Mouse (Mus musculus): ENCODE results near the gene Abcb1a. TPM values are rescaled to one million over a fixed set of nuclear protein-coding genes. Genes with fewer than 3 reads are reported as not detected.
"Not testable (repeated sequence)": the region's sequence is repeated elsewhere in the genome, so short reads cannot be mapped to it uniquely, and the experiment has no call there.

The Abcb1a gene
- total and polyA plus RNA-seq, 3 experiments, result not detected

DNA sequence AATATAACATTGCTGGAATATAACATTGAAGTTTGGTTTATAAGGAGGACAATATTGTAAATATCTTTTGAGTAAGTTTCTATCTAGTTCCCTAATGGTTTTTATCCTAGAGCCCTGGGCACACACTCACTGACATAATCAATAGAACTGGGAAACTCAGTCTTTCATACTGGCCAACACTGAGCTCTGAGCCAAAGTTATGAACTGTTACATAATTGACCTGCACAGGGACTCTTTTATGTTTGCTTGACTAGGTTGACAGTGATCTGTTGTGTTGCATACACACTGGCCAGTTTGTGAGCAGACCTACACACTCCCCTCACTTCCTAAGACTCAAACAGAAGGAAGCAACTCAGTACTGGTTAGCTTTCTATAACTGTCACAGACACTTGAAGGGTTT lies 56.2 kb downstream of the Abcb1a start:
- DNase-seq (ENCODE audit: low spot score) (no peak), ATAC-seq (ENCODE audit: extremely low read depth, insufficient number of reproducible peaks, low FRiP score, poor library complexity, severe bottlenecking) (no peak)
- Histone ChIP-seq H3K4me1 (ENCODE audit: insufficient read depth, low read depth, low read length) (no peaks in the 10 kb centered on the region), H3K36me3 (replicated peaks) (no peaks in the 10 kb centered on the region), H3K4me3 (ENCODE audit: low read depth, low read length) (no peak overlapping the region), H3K9me3 (replicated peaks) (no peaks in the 10 kb centered on the region), H3K27me3 (ENCODE audit: insufficient read depth, low read length) (no peaks in the 10 kb centered on the region)
- TF ChIP-seq POLR2AphosphoS5 (IDR thresholded peaks at IDR 0.05; ENCODE audit: insufficient replicate concordance, low read depth, low read length), result no peak
- TF ChIP-seq GATA1 (IDR thresholded peaks at IDR 0.05; ENCODE audit: borderline replicate concordance, low read length), result no peak
- no peak for TF ChIP-seq TAL1 (conservative IDR thresholded peaks at IDR 0.05; ENCODE audit: low read depth, low read length)
- no peak for TF ChIP-seq GATA2 (IDR thresholded peaks at IDR 0.05; ENCODE audit: borderline replicate concordance, low read depth, low read length)
- no peak for TF ChIP-seq CTCF (IDR thresholded peaks at IDR 0.05; ENCODE audit: low read depth, low read length)

- H3K4me1 ChIP-seq (ENCODE audit: insufficient read depth, low read depth, low read length), result no peaks in the 10 kb centered on the region
- no peak overlapping the region for H3K4me3 ChIP-seq (ENCODE audit: low read depth, low read length)
- H3K9me3 ChIP-seq (replicated peaks), result no peaks in the 10 kb centered on the region
- H3K36me3 ChIP-seq (replicated peaks), result no peaks in the 10 kb centered on the region
- DNase-seq (ENCODE audit: low spot score), result no peak
- H3K27me3 ChIP-seq (ENCODE audit: insufficient read depth, low read length), result no peaks in the 10 kb centered on the region
- TF ChIP-seq GATA1 (IDR thresholded peaks at IDR 0.05; ENCODE audit: borderline replicate concordance, low read length) (no peak), CTCF (IDR thresholded peaks at IDR 0.05; ENCODE audit: low read depth, low read length) (no peak), TAL1 (conservative IDR thresholded peaks at IDR 0.05; ENCODE audit: low read depth, low read length) (no peak), POLR2AphosphoS5 (IDR thresholded peaks at IDR 0.05; ENCODE audit: insufficient replicate concordance, low read depth, low read length) (no peak), GATA2 (IDR thresholded peaks at IDR 0.05; ENCODE audit: borderline replicate concordance, low read depth, low read length) (no peak)
- no peak for ATAC-seq (ENCODE audit: extremely low read depth, insufficient number of reproducible peaks, low FRiP score, poor library complexity, severe bottlenecking)
These were observed 59.7 kb downstream of the Abcb1a start for GRCm38 (mm10) chr5:8719556-8719955.

DNA sequence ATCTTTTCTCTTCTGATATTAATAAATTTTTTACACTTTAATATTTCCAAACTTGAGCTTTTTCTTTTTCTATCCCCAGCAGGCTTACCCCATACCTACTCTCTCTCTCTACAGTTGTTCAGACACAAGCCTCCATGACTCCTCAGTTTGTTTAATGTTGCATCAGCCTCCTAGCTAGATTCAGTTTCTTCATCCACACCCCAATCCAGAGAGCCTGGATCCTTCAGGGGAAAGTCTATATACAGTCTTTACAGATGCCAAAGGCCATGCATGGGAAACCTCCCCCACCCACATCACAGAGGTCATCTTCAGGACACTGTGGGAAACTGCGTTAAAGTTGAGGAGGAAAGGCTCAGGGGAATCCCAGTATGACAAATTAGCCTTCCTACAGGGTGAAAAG lies 62.3 kb downstream of the Abcb1a start:
- H3K27me3 ChIP-seq (ENCODE audit: insufficient read depth, low read length), result no peaks in the 10 kb centered on the region
- no peak overlapping the region for H3K4me3 ChIP-seq (ENCODE audit: low read depth, low read length)
- no peak for DNase-seq (ENCODE audit: low spot score)
- TF ChIP-seq GATA2 (IDR thresholded peaks at IDR 0.05; ENCODE audit: borderline replicate concordance, low read depth, low read length) (no peak), POLR2AphosphoS5 (IDR thresholded peaks at IDR 0.05; ENCODE audit: insufficient replicate concordance, low read depth, low read length) (no peak), TAL1 (conservative IDR thresholded peaks at IDR 0.05; ENCODE audit: low read depth, low read length) (no peak), CTCF (IDR thresholded peaks at IDR 0.05; ENCODE audit: low read depth, low read length) (no peak)
- no peaks in the 10 kb centered on the region for H3K4me1 ChIP-seq (ENCODE audit: insufficient read depth, low read depth, low read length)
- ATAC-seq (ENCODE audit: extremely low read depth, insufficient number of reproducible peaks, low FRiP score, poor library complexity, severe bottlenecking), result no peak
- H3K36me3 ChIP-seq (replicated peaks), result no peaks in the 10 kb centered on the region
- H3K9me3 ChIP-seq (replicated peaks), result no peaks in the 10 kb centered on the region

DNA sequence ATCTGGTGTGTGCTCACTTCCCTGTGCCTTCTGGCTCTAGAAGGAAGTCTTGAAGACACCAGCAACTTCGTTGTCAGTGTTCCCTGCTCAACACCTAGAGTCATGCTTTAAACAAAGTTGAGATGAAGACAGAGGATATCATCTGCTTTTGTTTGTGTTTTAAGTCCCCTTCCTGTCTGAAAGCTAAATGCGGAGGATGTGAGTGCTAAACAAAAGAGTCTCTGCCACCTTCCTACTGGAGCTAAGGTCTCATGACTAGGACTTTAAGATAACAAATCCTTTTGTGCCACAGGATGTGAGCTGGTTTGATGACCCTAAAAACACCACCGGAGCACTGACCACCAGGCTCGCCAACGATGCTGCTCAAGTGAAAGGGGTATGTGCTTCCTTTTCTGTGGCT lies 63.0 kb downstream of the Abcb1a start:
- Histone ChIP-seq H3K9me3 (replicated peaks) (no peaks in the 10 kb centered on the region), H3K36me3 (replicated peaks) (no peaks in the 10 kb centered on the region), H3K27me3 (ENCODE audit: insufficient read depth, low read length) (no peaks in the 10 kb centered on the region), H3K4me1 (ENCODE audit: insufficient read depth, low read depth, low read length) (no peaks in the 10 kb centered on the region), H3K4me3 (ENCODE audit: low read depth, low read length) (no peak overlapping the region)
- DNase-seq (ENCODE audit: low spot score) (no peak), ATAC-seq (ENCODE audit: extremely low read depth, insufficient number of reproducible peaks, low FRiP score, poor library complexity, severe bottlenecking) (no peak)
- TF ChIP-seq POLR2AphosphoS5 (IDR thresholded peaks at IDR 0.05; ENCODE audit: insufficient replicate concordance, low read depth, low read length), result no peak
- no peak for TF ChIP-seq CTCF (IDR thresholded peaks at IDR 0.05; ENCODE audit: low read depth, low read length)
- no peak for TF ChIP-seq GATA1 (IDR thresholded peaks at IDR 0.05; ENCODE audit: borderline replicate concordance, low read length)
- TF ChIP-seq TAL1 (conservative IDR thresholded peaks at IDR 0.05; ENCODE audit: low read depth, low read length), result no peak
- no peak for TF ChIP-seq GATA2 (IDR thresholded peaks at IDR 0.05; ENCODE audit: borderline replicate concordance, low read depth, low read length)

- no peaks in the 10 kb centered on the region for H3K4me1 ChIP-seq (ENCODE audit: insufficient read depth, low read depth, low read length)
- DNase-seq (ENCODE audit: low spot score) (no peak), ATAC-seq (ENCODE audit: extremely low read depth, insufficient number of reproducible peaks, low FRiP score, poor library complexity, severe bottlenecking) (no peak)
- H3K36me3 ChIP-seq (replicated peaks), result no peaks in the 10 kb centered on the region
- H3K4me3 ChIP-seq (ENCODE audit: low read depth, low read length), result no peak overlapping the region
- no peaks in the 10 kb centered on the region for H3K9me3 ChIP-seq (replicated peaks)
- H3K27me3 ChIP-seq (ENCODE audit: insufficient read depth, low read length), result no peaks in the 10 kb centered on the region
- TF ChIP-seq GATA1 (IDR thresholded peaks at IDR 0.05; ENCODE audit: borderline replicate concordance, low read length) (no peak), POLR2AphosphoS5 (IDR thresholded peaks at IDR 0.05; ENCODE audit: insufficient replicate concordance, low read depth, low read length) (no peak), CTCF (IDR thresholded peaks at IDR 0.05; ENCODE audit: low read depth, low read length) (no peak), GATA2 (IDR thresholded peaks at IDR 0.05; ENCODE audit: borderline replicate concordance, low read depth, low read length) (no peak), TAL1 (conservative IDR thresholded peaks at IDR 0.05; ENCODE audit: low read depth, low read length) (no peak)
These were observed 67.9 kb downstream of the Abcb1a start for GRCm38 (mm10) chr5:8727760-8728159.

DNA sequence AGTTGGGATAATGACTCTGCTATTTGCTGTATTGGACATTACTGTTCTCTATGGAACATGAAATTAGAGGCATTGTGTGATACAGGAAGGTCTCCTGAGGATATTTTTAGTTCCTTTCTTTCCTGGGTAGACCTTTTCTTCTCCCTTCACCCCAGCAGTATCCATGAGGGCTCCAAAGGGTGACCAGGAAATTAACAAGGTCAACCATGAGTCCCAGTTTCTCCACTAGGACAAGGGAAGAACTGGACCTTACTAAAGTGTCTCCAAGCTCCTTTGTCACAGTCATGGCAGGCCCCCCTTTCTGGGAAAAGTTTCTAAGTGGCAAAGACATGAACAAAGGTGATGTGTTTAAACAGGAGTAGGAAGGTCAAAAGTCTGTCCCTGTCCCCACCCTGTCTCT lies 72.8 kb downstream of the Abcb1a start:
- Histone ChIP-seq H3K4me3 (ENCODE audit: low read depth, low read length) (no peak overlapping the region), H3K36me3 (replicated peaks) (no peaks in the 10 kb centered on the region), H3K27me3 (ENCODE audit: insufficient read depth, low read length) (no peaks in the 10 kb centered on the region), H3K9me3 (replicated peaks) (no peaks in the 10 kb centered on the region), H3K4me1 (ENCODE audit: insufficient read depth, low read depth, low read length) (no peaks in the 10 kb centered on the region)
- TF ChIP-seq GATA1 (IDR thresholded peaks at IDR 0.05; ENCODE audit: borderline replicate concordance, low read length), result no peak
- no peak for TF ChIP-seq POLR2AphosphoS5 (IDR thresholded peaks at IDR 0.05; ENCODE audit: insufficient replicate concordance, low read depth, low read length)
- no peak for TF ChIP-seq GATA2 (IDR thresholded peaks at IDR 0.05; ENCODE audit: borderline replicate concordance, low read depth, low read length)
- no peak for TF ChIP-seq CTCF (IDR thresholded peaks at IDR 0.05; ENCODE audit: low read depth, low read length)
- no peak for TF ChIP-seq TAL1 (conservative IDR thresholded peaks at IDR 0.05; ENCODE audit: low read depth, low read length)
- ATAC-seq (ENCODE audit: extremely low read depth, insufficient number of reproducible peaks, low FRiP score, poor library complexity, severe bottlenecking), result no peak
- no peak for DNase-seq (ENCODE audit: low spot score)

DNA sequence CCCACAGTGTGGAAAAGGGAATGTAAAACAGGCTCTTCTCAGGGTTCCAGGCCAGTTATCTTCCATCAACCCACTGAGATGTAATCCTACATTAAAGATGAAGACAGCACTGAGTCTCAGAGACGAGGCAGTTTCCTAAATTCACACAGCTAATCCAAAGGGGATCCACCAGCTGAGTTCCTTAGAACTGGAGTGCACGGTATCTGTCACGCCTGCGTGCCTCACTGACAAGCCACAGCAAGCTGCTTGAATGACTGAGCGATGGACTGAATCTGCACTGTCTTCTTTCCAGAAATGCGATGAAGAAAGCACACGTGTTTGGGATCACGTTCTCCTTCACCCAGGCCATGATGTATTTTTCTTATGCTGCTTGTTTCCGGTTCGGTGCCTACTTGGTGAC lies 73.4 kb downstream of the Abcb1a start:
- H3K27me3 ChIP-seq (ENCODE audit: insufficient read depth, low read length); DNase-seq (ENCODE audit: low spot score); H3K9me3 ChIP-seq (replicated peaks); H3K4me3 ChIP-seq (ENCODE audit: low read depth, low read length); ATAC-seq (ENCODE audit: extremely low read depth, insufficient number of reproducible peaks, low FRiP score, poor library complexity, severe bottlenecking); H3K4me1 ChIP-seq (ENCODE audit: insufficient read depth, low read depth, low read length); H3K36me3 ChIP-seq (replicated peaks): not testable (repeated sequence)
